Mouse (Mus musculus) heart, embryonic 16.5 days (tissue): ENCODE data around the gene Ppp1r12a. TPM values are rescaled to one million over a fixed set of nuclear protein-coding genes. Genes with fewer than 3 reads are reported as not detected.

Experiments used
- ATAC-seq: fragments of 200-750 bp; cut with Nextera tagmentation; replicated peaks from 2 replicates; pipeline ENCODE4 v1.8.0; 2017; ENCODE audit warnings: moderate number of reproducible peaks; ENCODE audit not compliant: insufficient read depth, low FRiP score; ENCODE audit errors: extremely low read depth
- H3K27ac ChIP-seq: fragments of 300-500 bp; sonication (generic); 2 replicates; pipeline ENCODE4 v1.5.1; 2014; ENCODE audit warnings: mild to moderate bottlenecking, low read length, control low read depth, moderate library complexity
- H3K27me3 ChIP-seq: fragments of 300-500 bp; sonication (generic); 2 replicates; pipeline ENCODE4 v1.6.1; 2014; ENCODE audit warnings: low read length, mixed read lengths; ENCODE audit not compliant: control insufficient read depth, insufficient read depth
- H3K36me3 ChIP-seq: fragments of 300-500 bp; sonication (generic); 2 replicates; pipeline ENCODE4 v1.6.1; 2014; ENCODE audit not compliant: control insufficient read depth, insufficient read depth
- H3K4me1 ChIP-seq: fragments of 300-500 bp; sonication (generic); 2 replicates; pipeline ENCODE4 v1.6.1; 2014; ENCODE audit warnings: low read length, mixed read lengths; ENCODE audit not compliant: control insufficient read depth, insufficient read depth
- H3K4me2 ChIP-seq: fragments of 300-500 bp; sonication (generic); 2 replicates; pipeline ENCODE4 v1.6.1; 2014; ENCODE audit warnings: low read depth, mild to moderate bottlenecking, control low read depth, low read length
- H3K4me3 ChIP-seq: fragments of 300-500 bp; sonication (generic); 2 replicates; pipeline ENCODE4 v1.5.1; 2014; ENCODE audit warnings: mild to moderate bottlenecking, control low read depth, low read length
- H3K9ac ChIP-seq: fragments of 300-500 bp; sonication (generic); 2 replicates; pipeline ENCODE4 v1.6.1; 2014; ENCODE audit warnings: low read length, control low read depth
- H3K9me3 ChIP-seq: fragments of 300-500 bp; sonication (generic); replicated peaks from 2 replicates; pipeline ENCODE4 v1.6.1; 2016; ENCODE audit warnings: low read length; ENCODE audit not compliant: control insufficient read depth
- WGBS: fragments of 180-500 bp; shearing (Covaris S2); extraction: QIAGEN DNeasy Blood & Tissue Kit; methylation state at CpG from one replicate; pipeline ENCODE4 v1.1.7; 2014; 5-methylcytosine and 5-hydroxymethylcytosine counted together
- polyA plus RNA-seq: library from polyadenylated mRNA; unstranded; fragments of >200 nt; fragmentation: Nextera tagmentation; extraction: Ambion mirVana; gene quantifications from 2 replicates; pipeline ENCODE4 v1.2.1, GENCODE M21; 2015

The Ppp1r12a gene
- polyA plus RNA-seq, 1 experiment from 2014 or later, result 95.4 TPM

- H3K27me3 ChIP-seq, result no peaks in the 10 kb centered on the region
- H3K4me2 ChIP-seq, result peak overlapping the region; percentile 46
- peaks cover 3% of the 10 kb centered on the region; the same call in 1 of the 2 replicates for H3K36me3 ChIP-seq
- peaks cover 47% of the 10 kb centered on the region for H3K4me1 ChIP-seq
- peak overlapping the region; percentile 90 for H3K27ac ChIP-seq
- 37% methylated on average over 6 of the region's 6 CpGs for WGBS
- H3K4me3 ChIP-seq, result 0 out of 2 replicates have a peak overlapping the region, but pooled peaks have one; percentile 4
- ATAC-seq, result peak; percentile 66
- no peaks in the 10 kb centered on the region for H3K9me3 ChIP-seq
- peak overlapping the region; percentile 55 for H3K9ac ChIP-seq
Observed at GRCm38 (mm10) chr10:108172817-108173563, 11.0 kb downstream of the Ppp1r12a start.

DNA sequence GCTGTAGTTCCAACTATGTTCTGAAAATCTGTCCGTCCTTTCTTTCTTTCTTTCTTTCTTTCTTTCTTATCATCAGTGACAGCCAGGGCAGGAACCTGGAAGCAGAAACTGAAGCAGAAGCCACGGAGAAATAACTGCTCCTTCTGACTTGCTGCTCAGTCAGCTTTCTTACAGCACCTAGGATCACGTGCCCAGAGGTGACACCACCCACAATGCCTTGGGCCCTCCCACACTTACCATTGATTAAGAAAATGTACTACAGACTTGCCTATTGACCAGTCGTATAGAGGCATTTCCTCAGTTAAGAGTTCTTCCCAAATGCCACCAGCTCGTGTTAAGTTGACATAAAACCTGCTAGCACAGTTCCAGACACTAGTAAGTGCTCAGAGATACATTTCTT, 12.1 kb downstream of the Ppp1r12a start:
- H3K9me3 ChIP-seq, result no peaks in the 10 kb centered on the region
- H3K9ac ChIP-seq, result no peak overlapping the region
- peaks cover 50% of the 10 kb centered on the region for H3K4me1 ChIP-seq
- WGBS, result 54% methylated on average over 5 of the region's 5 CpGs
- peaks cover 3% of the 10 kb centered on the region; the same call in 1 of the 2 replicates for H3K36me3 ChIP-seq
- no peaks in the 10 kb centered on the region for H3K27me3 ChIP-seq
- H3K4me2 ChIP-seq, result no peak overlapping the region
- no peak for ATAC-seq
- H3K27ac ChIP-seq, result 0 out of 2 replicates have a peak overlapping the region, but pooled peaks have one; percentile 4
- no peak overlapping the region for H3K4me3 ChIP-seq

DNA sequence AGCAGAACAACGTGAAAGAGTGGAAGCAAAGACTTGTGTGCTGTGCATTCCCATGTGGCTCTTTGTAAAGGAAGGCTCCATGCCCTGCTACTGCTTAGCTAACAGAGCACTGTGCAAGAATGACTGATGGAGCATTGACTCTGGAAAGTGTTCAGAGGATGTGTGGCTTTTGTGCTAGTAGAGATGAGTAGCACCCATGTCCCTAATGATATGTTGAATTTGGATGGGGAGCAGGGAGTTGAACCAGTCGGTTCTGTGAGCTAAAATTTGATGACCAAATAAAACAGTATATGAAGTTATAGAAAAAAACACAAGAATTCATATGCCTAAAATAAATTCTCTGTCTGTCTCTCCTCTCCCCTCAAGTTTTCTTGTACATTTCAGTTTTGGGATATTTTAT, 13.9 kb downstream of the Ppp1r12a start:
- peak; percentile 39; the same call in 1 of the 2 replicates for ATAC-seq
- Histone ChIP-seq H3K36me3 (peaks cover 3% of the 10 kb centered on the region; the same call in 1 of the 2 replicates), H3K4me1 (peaks cover 52% of the 10 kb centered on the region), H3K4me2 (no peak overlapping the region), H3K9ac (no peak overlapping the region), H3K27me3 (no peaks in the 10 kb centered on the region), H3K9me3 (no peaks in the 10 kb centered on the region), H3K4me3 (no peak overlapping the region), H3K27ac (no peak overlapping the region)
- 53% methylated on average over 2 of the region's 2 CpGs for WGBS

DNA sequence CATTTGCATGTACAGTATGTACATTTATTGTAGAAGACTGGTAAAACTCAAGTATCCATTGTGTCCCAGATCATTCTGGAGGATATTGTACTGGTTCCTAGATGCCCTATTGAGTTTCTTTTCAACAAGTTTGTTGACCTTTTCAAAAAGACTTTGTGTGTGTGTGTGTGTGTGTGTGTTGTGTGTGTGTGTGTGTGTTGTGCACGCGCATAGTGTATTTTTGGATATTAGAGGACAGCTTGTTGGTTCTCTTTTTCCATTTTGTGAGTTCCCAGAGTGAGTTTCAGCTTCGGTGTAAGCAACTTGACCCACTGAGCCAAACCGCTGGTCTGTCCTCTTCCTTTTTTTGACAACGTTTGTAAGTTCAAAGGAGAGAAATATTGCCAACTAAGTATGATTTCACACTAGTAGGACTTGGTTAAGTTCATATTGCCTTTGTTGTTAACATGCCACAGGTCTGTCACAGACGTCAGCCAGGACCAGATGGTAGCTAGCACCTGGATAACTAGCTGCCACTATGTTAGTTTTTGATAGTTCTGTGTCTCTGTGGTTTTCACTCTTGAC, 16.4 kb downstream of the Ppp1r12a start:
- no peak for ATAC-seq

DNA sequence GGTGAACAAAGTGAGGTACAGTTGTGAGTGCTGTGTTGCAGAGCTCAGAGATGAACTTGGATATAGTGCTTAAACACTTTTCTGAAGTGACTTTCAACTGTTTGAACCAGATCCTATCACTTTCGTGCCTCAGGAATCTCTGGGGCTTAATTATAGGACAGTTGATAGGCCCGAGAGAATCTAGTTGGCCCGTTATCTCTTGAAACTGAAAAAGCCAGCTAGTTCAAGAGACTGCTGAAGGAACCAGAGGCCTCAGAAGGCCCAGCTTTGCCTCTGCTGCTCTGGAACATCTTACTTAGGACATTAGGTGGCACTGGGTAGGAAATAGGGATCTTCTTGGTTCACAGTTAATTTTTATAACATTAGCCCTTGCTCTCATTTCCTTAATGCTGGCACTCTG, 17.4 kb downstream of the Ppp1r12a start:
- 16% methylated on average over 3 of the region's 3 CpGs for WGBS
- Histone ChIP-seq H3K9ac (peak overlapping the region; percentile 25; the same call in 1 of the 2 replicates), H3K36me3 (no peaks in the 10 kb centered on the region), H3K4me1 (peaks cover 33% of the 10 kb centered on the region), H3K4me3 (no peak overlapping the region), H3K4me2 (0 out of 2 replicates have a peak overlapping the region, but pooled peaks have one; percentile 26), H3K27ac (peak overlapping the region; percentile 74), H3K27me3 (no peaks in the 10 kb centered on the region), H3K9me3 (no peaks in the 10 kb centered on the region)
- no peak for ATAC-seq

More for the DNA sequence above, 16.4 kb downstream of the Ppp1r12a start:
- H3K27ac ChIP-seq, result peak overlapping the region; percentile 10; the same call in 1 of the 2 replicates
- H3K9me3 ChIP-seq, result no peaks in the 10 kb centered on the region
- no peak overlapping the region for H3K4me2 ChIP-seq
- no peak overlapping the region for H3K4me3 ChIP-seq
- no peak overlapping the region for H3K9ac ChIP-seq
- no peaks in the 10 kb centered on the region for H3K27me3 ChIP-seq
- 65% methylated on average over 6 of the region's 6 CpGs for WGBS
- peaks cover 38% of the 10 kb centered on the region for H3K4me1 ChIP-seq
- H3K36me3 ChIP-seq, result peaks cover 3% of the 10 kb centered on the region; the same call in 1 of the 2 replicates

GRCm38 (mm10) chr10:108180313-108180712, 18.3 kb downstream of the Ppp1r12a start:
- no peak overlapping the region for H3K4me3 ChIP-seq
- no peaks in the 10 kb centered on the region for H3K27me3 ChIP-seq
- H3K9me3 ChIP-seq, result no peaks in the 10 kb centered on the region
- 84% methylated on average over 2 of the region's 2 CpGs for WGBS
- H3K36me3 ChIP-seq, result no peaks in the 10 kb centered on the region
- H3K9ac ChIP-seq, result no peak overlapping the region
- no peak for ATAC-seq
- H3K4me1 ChIP-seq, result peaks cover 32% of the 10 kb centered on the region
- H3K27ac ChIP-seq, result no peak overlapping the region
- no peak overlapping the region for H3K4me2 ChIP-seq

DNA sequence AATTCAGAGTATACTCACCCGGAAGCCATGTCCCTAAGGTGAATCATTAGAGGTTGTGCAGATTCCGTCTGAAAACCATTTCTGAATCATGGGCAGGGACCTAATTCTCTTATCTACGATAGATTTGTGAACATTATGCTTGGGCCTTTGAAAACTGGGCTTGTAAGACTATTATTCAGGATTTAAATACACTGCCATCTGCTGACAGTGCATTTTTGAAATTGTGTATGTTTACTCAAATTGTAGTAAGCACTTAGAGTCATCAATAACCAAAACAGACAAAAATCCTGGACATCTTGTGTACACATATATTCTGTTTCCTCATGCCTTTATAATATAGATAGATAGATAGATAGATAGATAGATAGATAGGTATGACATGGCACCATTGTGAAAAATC, 19.9 kb downstream of the Ppp1r12a start:
- Histone ChIP-seq H3K27ac (no peak overlapping the region), H3K4me2 (no peak overlapping the region), H3K27me3 (no peaks in the 10 kb centered on the region), H3K9ac (no peak overlapping the region), H3K4me1 (peaks cover 33% of the 10 kb centered on the region), H3K4me3 (no peak overlapping the region), H3K36me3 (no peaks in the 10 kb centered on the region), H3K9me3 (no peaks in the 10 kb centered on the region)
- no peak for ATAC-seq
- 87% methylated on average over 3 of the region's 3 CpGs for WGBS

GRCm38 (mm10) chr10:108182386-108182785, 20.4 kb downstream of the Ppp1r12a start:
- Histone ChIP-seq H3K27me3 (no peaks in the 10 kb centered on the region), H3K27ac (no peak overlapping the region), H3K4me3 (no peak overlapping the region), H3K4me2 (no peak overlapping the region), H3K4me1 (peaks cover 33% of the 10 kb centered on the region), H3K9me3 (no peaks in the 10 kb centered on the region), H3K36me3 (no peaks in the 10 kb centered on the region), H3K9ac (no peak overlapping the region)
- ATAC-seq, result no peak
- 91% methylated on average over 4 of the region's 4 CpGs for WGBS

- Histone ChIP-seq H3K27me3 (no peaks in the 10 kb centered on the region), H3K36me3 (no peaks in the 10 kb centered on the region), H3K27ac (no peak overlapping the region), H3K4me2 (no peak overlapping the region), H3K4me3 (no peak overlapping the region), H3K9ac (no peak overlapping the region), H3K4me1 (peaks cover 24% of the 10 kb centered on the region), H3K9me3 (no peaks in the 10 kb centered on the region)
- ATAC-seq, result no peak
- 67% methylated on average over 8 of the region's 8 CpGs for WGBS
Observed at GRCm38 (mm10) chr10:108184763-108185162, 22.8 kb downstream of the Ppp1r12a start.
